Mouse (Mus musculus) ovary, postnatal 14 days (tissue): ENCODE data around the gene Tesk2.

Experiments used
- DNase-seq: peaks from one replicate; pipeline ENCODE4 v3.0.0; 2022; ENCODE audit warnings: low spot score

Tesk2 gene

DNA sequence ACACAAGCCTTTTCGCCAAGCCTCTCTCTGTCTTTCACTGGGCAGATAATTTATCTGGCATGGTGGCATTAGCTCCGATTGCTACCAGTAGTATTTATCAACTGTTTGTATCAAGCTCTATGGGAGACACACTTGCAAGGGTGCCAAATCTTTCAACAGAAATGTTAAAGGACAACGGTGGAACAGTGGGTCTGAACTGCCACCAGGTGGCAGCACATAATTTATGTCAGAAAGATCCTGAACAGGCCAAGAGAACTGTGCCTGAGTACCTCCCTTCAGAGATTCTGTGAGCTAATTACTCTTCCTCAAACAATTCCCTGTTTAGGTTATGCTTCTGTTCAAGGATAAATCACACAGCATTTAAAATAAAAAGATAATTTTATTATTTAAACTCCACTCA, 1.4 kb upstream of the Tesk2 start:
- DNase-seq = peak; percentile 47

DNA sequence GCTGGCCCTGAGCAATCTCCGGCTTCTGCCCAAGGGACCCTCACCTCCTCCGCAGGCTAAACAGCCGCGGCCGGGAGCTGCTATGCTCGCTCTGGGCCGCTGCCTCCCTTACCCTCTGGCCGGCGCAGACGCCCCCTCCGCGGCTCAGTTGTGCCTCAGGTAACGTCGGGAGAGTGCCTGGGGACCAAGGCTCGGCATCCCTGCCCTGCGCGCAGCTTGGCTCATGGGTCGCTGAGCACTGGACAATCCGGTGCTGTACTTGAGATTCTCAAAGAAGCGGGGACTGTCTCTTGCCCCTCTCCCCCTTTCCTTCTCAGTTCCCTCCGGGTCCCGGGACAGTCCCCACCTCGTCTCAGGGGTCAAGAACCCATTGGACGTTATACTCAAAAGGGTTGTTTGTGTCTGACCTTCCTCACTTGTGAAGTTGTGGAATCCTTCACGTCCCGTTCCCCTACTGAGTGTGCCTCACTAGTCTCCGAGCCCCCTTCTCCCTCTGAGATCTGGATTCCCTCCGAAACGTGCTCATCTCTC, 415 bp downstream of the Tesk2 start:
- no peak for DNase-seq

DNA sequence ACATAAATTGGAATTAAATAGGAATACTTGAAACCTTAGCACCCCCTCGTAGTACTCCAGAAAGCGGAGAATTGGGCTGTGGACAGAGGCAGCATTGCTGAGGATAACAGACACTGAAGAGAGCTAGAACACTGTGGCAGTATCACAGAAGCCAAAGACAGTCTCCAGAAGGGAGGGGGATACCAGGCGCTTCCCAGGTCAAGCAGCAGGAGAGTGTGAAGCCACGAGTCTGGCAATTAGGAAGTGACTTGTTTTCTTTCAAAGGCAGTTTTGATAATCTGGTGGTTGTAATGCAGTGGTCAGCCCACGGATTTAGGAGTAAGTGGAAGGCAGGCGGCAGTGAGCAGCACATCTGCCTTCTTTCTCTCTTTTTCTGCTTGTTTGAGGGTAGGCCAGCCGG, 1.5 kb downstream of the Tesk2 start:
- DNase-seq = no peak

DNA sequence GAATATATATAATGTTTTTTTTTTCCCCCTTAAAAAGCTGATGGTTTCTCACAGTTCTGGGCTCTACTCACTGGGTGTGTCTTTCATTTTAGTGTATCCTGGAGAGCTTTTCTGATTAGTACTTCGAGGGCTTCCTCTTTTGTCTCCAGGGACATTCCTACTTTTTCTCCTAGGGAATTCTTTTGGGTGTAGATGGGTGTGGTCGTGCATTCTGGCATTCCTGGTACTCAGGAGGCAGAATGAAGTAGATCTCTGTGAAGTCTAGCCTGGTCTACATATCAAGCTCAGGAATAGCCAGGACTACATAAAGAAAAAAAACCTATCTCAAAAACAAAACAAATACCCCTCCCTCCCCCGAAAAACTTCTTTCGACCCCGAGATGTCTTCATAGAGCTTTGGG, 4.7 kb downstream of the Tesk2 start:
- DNase-seq = no peak

DNA sequence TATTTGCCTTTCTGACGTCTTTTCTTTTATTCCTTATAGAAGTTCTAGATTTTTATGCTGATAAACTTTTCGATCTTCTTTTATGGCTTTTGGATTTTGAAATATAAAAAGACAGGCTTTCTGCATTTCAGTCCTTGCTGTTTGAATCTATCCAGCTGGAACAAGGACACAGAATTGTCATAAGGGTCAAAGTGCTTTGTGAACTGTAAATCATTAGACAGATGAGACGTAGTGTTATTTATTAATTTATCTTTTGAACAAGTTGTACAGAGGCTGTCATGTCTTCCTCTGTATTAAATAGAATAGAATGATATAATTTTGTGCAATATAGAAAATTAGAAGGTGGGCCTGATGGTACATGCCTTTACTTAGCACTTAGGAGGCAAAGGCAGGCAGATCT, 6.7 kb downstream of the Tesk2 start:
- DNase-seq = no peak

DNA sequence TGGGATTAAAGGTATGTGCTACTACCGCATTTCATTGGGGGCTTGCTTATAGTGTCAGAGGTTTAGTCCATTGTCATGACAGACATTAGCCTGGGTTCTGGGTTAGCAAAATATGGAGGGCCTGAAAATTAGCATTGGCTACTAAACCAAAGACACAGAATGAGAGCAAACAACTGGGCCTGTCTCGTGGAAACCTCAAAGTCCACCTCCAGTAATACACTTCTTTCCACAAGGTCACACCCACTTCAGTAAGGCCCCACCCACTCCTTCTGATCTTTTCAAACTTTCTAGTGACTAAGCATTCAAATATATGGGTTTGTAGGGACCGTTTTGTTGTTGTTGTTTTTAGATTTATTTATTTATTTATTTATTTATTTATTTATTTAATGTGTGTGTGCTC, 8.8 kb downstream of the Tesk2 start:
- no peak for DNase-seq

DNA sequence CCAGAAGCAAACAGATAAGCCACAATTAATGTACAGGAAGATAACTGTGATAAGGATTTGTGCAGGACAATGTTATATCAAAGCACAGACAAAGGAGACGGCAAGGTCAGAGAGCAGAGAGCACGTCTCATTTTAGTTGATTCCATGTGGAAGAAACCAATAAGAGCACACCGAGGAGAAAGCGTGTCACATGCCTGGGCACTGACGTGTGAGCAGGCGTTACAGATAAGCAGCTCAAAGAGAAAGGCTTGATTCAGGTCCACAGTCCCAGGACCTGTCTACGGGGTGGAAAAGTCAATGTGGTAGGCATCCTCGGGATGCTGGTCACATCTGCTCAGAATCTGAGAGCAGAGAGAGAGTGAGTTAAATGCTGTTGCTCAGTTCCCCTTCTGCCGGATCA, 10.3 kb downstream of the Tesk2 start:
- DNase-seq = no peak

DNA sequence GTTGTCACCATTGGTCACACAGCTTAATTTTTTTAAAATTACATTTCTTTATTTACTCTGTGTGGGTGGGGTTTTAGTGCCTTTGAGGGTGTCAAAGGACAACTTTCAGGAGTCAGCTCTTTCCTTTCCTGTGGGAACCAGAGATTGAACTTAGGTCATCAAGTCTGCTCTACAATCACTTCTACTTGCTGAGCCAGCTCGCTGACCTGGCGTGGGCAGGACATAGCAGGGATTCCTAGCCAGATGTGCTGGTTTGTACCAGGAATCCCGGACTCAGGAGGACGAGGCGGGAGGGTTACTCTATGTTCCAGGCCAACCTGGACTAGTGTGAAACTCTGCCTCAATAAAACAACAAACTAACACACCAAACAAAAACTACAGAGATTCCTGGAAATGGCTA, 11.6 kb downstream of the Tesk2 start:
- DNase-seq = no peak

DNA sequence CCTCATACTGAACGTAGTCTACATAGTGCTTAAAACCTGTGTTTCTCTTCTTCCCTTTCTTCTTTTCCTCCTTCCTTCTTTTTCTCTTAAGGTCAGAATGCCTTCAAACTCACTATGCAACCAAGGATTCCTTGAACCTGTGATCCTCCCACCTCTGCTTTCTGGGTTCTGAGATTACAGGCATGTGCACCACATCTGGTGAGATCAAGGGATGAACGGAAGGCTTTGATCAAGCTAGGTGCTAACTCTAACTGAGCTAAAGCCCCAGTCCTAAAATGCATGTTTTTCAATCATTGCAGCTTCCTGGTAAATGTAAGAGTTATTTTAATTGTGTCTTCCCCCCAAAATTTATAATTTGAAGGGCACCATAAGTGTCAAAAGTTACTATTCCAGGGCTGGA, 14.2 kb downstream of the Tesk2 start:
- no peak for DNase-seq

DNA sequence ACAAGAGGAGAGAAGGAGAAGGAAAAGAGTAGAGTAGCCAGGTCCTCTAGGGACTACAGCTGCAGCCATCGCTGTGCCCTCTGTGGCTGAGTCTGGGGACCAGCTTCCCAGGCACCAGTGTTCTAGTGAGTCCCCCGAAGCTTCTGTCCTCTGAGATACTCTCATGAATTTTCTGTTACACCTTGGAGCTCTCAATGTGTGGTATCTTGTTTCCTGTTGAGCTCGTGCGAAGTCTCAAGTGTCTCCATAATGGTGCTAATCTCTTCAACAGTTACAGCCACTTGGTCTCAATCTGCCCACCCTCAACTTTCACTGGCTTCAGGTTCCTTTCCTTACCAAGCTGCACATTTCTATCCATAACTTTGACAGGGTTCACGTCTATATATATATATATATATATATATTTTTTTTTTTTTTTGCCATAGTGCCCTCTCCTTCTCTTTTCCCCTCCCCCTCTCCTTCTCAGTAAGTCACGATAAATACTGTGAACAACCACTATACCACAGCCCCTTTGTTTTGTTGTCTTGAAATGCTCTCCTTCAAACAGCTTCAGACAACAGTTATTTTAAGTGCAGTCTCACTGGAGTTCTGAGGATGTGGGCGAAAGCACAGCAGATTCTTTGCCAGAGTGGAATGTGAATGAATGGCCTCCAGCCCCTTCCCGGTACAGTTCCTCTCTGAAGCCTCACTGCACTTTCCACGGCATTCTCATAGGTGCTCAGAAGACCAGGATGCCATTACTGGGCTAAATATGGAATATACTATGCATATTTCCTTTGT, 18.4 kb downstream of the Tesk2 start:
- no peak for DNase-seq

DNA sequence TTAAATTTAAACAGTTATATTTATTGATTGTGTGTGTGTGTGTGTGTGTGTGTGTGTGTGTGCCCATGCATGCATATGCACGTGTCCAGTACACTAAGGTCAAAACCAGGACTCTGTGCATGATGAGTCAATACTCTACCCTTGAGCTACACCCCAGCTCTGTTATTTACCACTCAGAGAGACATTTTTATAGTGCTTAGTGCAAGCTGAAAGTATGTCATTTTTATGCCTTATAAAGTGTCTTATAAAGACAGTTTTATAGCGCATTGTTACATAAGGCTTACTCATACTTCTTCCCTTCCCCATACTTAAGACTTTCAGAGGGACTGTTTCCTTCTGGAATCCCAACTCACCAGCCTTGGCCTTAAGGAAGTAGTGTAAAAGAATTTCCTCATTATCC, 29.0 kb downstream of the Tesk2 start:
- no peak for DNase-seq

DNA sequence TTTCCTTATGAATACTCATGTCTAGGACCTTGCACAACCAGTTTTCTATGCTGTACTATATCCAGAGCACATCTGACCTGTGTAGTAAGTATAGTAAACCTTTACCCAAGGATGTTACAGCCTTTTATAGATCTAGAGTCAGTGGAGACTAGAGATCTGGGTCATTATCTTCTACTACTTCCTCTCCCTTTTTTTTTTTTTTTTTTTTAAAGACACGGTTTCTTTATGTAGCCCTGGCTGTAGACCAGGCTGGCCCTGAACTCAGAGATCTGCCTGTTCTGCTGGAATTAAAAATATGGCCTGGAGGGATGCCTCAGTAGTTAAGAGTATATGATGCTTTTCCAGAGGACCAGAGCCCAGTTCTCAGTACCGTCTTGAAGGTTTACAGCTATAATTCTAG, 41.2 kb downstream of the Tesk2 start:
- no peak for DNase-seq

DNA sequence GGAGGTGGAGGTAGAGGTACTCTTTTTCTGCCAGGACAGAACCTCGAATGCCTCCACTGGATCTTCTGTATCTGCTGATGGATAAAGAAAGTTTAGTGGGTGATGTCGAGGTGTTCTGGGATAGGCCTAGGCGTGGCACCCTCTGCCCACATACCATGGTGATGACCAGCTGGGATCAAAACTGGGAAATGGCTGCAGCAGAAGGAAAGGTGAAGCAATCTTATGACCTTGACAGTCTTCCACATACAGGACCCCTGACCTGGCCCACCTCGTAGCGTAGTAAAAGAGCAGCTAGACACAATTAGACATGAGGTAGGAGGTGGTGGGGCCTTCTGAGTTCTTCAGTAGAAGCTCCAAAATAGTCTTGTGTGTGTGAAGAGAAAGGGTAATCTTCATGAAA, 43.3 kb downstream of the Tesk2 start:
- no peak for DNase-seq

DNA sequence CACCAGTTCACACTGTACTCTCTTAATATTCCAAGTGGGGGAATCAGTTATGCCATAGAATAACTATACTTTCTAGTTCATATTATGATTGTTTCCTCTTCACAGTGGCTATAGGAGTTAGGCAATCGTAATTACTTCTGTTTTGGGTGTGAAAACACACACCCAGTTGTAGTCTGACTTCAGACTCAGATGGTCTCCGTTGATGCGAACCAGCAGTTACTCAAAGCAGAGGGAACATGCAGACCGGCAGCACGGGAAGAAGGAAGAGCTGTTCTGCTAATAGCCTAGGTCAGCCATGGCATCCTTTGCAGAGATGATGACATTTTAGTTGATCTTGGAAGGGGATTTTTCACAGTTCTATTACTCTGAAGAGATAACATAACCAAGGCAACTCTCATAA, 47.8 kb downstream of the Tesk2 start:
- DNase-seq = no peak

DNA sequence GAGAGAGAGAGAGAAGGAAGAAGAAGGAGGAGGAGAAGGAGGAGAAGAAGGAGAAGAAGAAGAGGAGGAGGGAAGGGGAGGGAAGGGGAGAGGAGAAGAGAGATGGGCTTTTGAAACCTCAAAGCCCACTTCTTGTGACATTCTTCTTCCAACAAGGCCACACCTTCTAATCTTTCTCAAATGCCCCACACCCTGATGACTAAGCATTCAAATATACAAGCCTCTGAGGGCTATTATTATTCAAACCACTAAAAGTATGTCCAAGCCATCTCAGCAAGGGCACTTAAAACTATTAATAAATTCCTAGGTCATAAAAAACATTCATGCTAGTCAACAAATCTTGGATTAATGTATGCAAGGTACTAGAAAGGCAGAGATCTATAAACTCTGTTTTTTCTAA, 48.3 kb downstream of the Tesk2 start:
- DNase-seq = no peak

DNA sequence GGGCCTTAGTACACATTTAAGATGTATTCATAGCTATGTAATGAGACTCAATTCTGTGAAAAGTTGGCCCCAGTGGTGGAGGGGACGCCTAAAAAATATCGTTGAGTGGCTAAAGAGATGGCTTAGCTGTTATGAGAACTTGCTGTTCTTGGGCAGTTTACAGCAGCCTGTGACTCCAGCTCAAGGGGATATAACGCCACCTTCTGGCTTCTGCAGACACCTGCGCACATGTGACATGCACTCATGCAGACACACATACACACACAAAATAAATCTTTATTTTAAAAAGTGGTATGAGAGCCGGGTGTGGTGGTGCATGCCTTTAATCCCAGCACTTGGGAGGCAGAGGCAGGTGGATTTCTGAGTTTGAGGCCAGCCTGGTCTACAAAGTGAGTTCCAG, 55.6 kb downstream of the Tesk2 start:
- DNase-seq = no peak

DNA sequence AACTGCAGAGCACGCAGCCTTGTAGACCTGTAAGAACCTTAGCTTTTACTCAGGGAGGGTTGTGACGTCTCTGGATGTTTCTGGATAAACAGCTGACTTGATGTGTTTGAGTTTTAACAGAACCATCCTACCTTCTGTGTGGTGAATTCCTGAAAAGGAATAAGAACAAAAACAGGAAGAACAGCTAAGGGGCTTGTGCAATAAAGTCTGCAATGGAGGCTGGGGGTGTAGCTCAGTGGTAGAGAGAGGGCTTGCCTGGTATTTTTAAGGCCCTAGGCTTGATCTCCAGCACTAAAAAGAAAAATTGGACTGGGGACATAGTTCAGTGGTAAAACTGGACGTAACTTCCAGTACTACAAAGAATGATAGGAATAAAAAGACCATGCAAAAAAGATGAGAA, 56.3 kb downstream of the Tesk2 start:
- DNase-seq = no peak

DNA sequence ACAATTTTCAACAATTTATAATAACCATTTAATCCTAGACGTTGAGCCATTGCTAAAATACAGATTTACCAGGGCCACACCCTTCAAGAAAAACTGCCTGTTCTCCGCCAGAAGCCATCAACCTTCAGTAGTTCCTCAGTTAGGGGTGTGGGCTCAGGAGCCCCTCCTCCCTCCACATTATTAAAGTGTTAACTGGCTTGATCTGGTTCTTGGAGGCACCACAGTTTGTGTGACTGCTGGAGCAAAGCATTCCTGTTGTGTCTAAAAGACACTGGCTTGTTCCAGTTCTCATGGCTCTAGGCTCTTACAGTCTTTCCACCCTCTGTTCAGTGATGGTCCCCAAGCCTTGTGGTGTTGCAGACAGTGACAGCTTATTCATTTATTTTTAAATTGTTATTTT, 59.8 kb downstream of the Tesk2 start:
- no peak for DNase-seq

DNA sequence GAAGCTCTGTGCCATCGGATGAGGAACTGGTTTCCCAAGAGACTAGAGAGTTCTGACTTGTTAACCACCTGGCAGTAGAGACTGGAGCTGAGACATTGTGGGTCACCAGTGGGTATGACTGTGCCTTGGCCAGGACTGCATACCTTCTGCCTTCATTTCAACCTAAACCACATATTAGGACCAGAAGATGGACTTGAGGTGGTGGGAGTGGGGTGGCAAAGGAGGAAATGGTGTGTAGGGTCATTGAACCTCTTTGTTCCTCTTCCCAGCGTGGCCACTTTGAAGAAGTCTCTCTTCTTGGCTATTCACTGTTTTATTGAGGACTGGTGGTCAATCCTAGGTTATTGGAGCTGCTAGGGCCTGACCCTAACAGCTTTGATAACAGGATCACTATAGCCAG, 60.6 kb downstream of the Tesk2 start:
- DNase-seq = no peak

DNA sequence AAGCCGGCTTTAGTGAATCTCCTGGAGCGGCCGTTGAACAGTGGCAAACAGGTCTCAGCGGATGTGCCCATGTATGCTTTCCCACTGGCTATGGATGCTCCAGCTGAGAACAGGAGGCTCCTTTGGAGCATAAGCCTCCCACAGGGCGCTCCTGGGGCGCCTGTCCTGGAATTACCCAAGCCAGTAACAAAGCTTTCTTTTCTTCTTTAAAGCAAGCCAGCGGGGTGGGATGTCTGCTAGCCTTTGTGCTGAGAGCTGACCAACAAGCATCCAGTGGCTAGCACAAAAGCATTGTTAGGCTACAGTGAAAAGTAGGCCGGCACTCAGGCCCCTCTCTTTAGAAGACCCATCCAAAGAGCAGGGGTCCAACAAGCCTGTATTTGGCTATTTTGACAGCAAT, 61.4 kb downstream of the Tesk2 start:
- DNase-seq = no peak

DNA sequence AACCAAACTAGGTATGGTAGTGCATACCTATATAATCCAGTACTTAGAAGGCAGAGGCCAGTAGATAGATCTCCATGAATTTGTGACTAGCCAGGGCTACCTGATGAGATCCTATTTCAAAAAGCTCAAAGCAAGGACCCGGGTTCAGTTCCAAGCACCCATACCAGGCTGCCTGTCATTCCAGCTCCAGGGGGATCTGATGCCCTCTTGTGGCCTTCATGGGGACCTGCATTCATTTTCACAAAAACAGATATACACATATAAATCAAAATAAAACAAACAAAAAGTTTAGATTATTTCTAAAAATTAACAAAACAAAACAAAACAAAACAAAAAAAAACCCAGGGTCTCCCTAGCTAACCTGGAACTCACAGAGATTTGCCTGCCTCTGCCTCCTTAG, 65.8 kb downstream of the Tesk2 start:
- DNase-seq = no peak

DNA sequence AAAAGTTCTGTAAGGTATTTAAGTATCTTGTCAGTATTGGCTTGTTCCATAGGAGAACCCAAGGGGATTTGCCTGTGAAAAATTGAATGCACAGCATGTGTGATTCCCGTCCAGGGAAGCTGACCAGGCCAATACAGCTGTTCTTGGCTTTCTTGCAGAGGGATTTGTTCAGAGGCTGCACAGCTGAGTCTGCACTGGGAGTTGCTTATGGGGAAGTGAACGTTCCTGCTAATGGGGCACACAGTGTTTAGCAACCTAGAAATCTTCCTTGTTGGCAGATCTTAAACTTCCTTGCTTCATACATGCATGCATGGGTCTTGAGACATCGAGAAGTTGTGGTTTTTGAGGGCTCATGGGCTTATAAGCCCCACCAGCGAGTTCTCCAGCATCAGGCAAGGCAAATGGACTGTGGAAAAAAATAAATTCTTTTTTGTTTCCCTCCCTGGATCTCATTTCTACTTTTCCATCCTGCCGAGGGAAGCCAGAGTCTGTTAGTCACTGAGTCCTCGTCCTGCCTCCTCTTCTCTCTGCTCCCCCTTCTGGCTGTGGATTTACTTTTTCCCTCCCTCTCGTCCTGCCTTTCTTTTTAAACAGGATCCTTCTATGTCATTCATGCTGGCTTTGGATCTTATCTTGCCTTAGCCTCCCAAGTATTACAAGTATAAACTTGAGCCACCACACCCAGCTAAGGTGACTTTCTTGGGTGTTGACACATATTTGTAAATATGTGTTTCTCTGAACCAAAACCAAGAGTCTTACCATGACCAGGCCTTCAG, 67.4 kb downstream of the Tesk2 start:
- no peak for DNase-seq

DNA sequence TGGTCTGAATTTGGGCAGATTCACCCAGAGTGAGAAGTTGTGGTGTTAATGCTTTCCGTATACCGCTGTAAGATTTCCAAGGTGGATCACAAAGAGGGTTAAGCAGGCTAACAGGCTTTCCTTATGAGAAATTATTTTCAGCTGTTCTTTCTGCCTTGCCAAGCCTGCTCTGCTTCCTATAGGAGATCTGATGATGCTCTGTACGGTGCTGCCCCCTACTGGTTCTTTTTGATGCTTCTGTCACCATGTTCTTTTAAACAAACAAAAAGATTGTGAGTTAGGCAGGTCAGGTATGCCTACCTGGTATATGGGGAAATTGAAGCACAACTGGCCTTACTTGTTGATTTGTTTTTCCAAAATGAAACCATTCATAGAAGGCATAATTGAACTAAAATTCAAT, 68.2 kb downstream of the Tesk2 start:
- peak; percentile 76 for DNase-seq

DNA sequence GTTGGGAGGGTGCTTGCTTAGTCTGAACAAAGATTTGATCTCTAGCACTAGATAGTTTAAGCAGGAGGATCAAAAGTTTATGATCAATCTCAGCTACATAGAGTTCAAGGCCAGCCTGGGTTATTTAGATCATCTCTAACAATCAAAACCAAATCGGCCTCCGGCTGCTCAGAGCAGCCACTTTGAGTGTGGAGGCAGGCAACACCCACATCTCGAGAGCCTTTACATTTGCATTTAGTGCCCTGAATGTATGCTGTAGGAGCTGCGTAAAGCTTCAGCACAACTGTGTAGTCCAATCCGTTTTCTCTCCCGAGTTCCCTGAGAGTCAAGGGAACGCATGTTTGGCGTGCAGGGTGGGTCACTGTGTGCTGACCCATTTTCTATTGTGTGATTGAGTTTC, 71.7 kb downstream of the Tesk2 start:
- no peak for DNase-seq
